Mouse (Mus musculus) kidney, adult 8-10 months (tissue): ENCODE data around the gene Fxyd7.

Experiments
- DNase-seq, 2 experiments: peaks; one replicate each; pipeline ENCODE4 v3.0.0; 2022

Fxyd7 gene

DNA sequence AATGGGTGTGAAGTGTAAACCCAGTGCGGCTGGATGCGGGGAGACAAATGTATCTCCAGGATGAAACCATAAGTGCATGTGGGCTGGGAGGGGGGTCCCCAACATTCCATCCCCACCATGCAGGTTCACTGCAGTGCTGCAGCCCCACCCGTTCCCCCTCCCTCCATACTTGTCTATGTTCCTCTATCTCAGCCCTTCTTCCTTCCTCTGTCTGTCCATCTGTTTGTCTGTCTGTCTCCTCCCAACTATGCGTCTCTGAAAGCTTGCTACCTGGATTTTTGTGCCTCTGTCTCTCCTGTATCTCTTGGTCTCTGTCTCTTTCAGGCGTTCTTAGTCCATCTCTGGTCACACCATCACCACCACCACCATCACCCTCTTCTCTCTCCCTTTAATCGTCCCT lies 780 bp downstream of the Fxyd7 start:
- DNase-seq, result no peak

DNA sequence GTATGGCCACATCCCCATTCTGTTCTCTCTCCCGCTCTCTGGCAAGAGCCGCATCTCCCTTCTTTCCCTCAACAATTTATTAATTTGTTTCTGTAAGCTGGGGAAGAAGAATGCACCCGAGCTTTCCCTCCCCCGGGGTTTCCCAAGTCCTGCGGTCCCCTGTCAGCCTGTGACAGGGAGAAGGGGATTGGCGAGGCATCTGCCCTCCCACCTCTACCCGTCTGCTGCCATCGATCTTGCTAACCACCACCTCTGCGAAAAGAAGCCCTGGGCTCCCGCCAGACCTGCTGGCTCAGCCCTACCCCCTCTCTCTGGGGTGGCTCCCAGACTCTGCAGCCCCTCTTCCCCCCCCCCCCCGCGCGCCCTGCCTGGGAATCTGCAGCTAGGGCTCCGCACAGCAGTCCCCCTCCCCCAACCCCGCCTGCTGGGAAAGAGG lies 1.4 kb downstream of the Fxyd7 start:
- DNase-seq, result no peak

DNA sequence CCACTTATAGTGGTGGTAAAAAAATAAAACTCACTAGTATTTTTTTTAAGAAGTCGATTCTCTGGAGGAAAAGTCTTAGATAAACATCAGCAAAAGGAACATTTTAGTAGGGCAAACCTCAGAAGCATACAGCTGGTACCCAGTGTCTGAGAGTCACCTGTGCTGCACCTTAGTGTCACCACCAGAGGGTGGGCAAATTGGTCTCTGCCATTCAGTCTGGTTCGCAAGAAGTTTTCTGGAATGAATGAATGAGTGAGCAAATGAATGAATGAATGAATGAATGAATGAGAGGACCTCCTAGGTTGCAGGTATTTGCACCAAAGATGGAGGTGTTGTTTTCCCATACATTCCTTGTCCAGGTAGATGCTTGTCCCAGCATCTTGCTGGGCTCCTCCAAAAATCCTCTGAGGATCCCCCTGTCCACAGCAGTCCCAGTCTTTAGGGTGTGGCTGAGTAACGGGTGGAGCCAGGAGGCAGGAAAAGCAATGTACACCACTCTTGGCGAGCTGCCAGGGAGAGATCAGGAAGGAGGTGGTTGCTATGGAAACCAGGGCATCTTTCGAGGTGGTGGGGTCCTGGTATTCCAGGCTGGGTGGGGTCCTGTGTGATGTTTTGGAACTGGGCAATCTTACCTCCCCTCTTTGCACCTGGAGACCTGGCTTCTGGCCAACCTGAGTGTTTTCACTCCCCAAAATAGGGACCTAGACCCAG lies 2.0 kb downstream of the Fxyd7 start:
- no peak for DNase-seq

DNA sequence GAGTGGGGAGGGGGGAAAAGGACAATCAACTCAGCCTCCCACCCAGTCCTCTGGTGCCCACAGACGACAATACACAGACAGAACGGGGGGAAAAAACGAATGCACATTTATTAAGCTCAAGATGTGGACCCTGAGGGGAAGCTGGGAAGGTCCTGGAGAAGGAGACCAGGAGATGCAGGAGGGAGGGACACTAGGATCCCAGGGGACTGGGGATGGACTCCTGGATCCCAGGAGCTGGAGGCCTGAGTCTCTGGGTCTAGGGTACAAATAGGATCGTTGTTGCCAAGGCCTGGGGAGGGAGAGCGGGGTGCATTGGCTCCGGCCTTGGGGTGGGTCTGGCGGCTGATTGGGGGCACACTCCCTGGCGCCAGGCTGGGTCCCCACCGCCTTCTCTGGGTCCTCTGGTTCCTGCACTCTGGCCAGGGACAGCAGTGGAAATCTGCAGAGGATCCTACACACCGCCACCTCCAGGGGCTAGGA lies 8.8 kb downstream of the Fxyd7 start, which contains the start of gene Fxyd5:
TSS of gene Fxyd5 (minus strand) at position 51 of the 480 bp plus-strand sequence.
- no peak for DNase-seq

DNA sequence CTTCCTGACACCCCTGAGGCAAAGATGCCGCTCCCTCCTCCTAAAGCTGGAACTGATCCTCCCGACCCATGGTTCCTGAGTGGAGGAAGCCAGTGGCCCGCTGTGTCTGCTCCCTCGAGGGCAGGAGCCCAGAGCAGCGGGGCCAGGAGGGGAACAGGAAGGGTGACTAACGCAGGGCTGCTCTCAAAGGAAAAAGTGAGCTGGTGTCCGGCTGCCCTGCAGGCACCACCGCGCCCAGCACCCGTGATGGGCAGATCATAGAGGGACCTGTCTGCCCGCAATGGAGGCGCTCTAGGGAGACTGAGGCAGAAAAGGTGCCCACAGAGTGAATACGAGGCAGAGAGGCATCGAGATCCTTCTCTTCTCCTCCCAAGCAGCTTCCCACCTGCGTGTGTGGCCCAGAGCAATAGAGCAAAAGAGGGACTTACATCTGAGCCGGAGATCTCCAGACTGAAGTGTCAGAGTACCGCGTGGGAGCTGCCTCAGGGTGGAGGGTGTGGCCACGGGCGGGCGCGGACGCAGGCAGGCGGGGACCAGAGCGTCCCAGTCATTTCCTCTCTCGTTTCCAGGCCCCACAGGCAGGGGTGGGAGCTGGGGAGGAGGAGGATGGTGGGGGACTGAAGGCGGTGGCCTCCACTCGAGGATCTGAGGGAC lies 9.5 kb downstream of the Fxyd7 start:
- DNase-seq, result peak in 1 of 2 experiments; percentile 48

DNA sequence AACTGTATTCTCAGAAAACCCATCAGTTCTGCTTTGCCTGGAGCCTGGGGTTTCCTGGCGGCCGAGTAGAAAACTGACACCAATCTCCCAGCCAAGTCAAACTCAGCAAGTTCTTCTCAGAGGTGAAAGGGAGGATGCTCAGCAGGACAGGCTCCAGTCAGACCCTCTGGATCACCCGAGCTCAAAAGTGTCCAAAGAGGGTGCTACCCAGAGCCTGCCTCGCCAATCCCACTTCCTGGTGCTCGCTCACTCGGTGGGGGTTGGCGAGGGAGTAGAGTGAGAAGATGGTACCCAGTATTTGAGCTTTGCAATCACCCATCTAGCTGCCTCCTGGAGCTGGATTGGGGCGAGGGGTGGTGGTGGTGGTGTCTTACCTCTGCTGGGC lies 10.3 kb downstream of the Fxyd7 start:
- no peak for DNase-seq

DNA sequence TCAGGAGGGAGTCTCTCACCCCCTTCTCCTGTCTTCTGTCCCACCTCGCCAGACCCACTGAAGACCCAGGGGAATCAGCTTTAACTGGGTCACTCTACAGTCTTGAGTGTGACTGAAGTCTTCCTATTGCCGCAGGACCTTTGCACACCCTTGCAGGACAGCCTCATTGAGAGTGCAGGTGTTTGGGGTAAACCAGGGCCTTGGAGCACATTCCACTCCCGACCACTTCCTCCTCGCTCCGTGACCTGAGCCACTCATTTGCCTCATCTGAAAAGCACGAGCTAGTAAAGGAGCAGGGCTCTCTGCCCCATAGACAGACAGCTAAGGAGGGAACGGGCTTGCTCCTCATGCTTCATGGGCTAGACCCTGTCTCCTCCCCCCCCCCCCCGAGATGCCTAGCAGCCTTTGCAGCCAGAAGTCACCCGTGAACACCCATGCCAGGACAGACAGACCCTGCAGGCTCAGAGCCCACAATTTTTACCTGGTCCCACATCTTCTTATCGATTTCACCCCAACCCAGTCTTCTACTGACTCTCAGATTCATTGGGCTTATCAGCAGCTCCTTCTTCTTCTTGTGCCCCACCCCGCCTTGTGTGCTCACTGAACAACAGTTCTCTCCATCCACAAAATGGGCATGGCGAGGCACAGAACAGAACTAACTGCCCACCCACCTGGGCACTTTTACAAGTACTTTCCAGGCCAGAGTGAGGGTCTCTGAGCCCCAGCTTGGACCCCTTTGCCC lies 10.8 kb downstream of the Fxyd7 start:
- no peak for DNase-seq

DNA sequence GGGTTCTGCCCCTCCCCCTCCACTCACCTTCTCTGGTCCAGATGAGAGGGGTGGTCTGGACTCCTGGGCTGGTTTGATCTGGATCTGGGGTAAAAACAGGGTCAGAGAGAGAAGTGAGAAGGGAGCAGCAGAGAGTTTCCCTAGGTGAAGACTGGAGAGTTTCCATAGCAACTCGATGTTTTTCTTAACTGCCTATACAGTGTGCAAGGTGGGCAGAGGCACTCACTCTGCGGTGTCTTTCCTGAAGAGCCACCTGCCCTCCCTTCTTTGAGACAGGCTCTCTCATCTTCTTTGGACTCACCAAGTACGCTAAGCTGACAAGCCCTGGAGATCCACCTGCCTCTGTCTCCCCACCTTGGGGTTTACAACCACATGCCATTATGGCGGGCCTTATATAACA lies 12.3 kb downstream of the Fxyd7 start:
- no peak for DNase-seq

DNA sequence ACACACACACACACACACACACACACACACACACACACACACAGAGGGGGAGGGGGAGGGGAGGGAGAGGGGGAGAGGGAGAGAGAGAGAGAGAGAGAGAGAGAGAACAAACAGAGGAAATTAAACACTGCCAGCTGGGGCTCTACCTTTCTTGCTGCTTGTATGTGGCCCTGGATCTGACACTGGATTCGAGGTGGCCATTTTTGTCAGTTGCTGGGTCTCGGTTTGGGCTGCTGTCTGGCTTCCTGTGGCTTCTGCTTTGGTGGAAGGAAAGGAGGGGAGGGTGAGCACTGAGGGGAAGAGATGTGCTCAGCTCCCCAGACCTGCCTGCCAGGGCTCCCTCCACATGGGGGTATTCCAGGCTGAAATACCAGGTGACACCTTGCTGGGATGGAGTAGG lies 13.6 kb downstream of the Fxyd7 start:
- DNase-seq, result no peak

DNA sequence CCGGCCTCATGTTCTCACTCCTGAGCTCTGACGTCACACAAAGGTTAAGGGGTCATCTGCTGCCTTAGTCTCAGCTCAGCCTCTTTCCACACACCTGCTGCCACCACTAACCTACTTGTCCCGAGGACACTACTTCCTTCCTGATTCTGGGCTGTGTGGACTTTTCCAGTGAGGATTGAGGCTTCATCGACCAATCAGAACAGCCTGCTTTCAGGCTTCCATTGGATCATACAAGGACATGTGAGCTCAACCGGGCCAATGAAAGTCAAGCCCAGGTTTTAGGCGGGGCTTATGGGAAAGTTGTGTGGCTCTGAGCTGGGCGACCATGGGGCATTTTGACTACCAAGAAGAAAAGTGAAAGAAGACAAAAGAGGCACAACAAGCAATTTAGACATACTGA lies 14.3 kb downstream of the Fxyd7 start:
- DNase-seq, result no peak

DNA sequence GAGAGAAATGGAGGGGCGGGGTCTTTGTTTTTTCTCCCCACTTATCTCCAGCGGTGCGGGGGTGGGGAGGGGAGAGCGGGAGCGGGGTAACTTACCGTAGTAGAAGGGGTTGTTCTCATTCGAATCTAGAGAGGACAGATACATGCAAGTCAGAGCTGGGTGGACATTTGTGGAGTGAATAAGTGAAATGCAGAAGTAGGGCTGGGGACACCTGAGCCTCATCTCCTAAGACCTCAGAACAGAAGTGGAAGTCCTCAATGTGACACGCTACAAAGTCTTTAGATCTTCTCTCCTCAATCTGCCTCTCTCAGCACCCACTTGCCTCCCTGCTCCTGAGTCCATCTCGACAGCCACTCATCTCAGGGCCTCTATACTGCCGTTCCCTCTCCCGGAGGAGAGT lies 16.0 kb downstream of the Fxyd7 start:
- no peak for DNase-seq

DNA sequence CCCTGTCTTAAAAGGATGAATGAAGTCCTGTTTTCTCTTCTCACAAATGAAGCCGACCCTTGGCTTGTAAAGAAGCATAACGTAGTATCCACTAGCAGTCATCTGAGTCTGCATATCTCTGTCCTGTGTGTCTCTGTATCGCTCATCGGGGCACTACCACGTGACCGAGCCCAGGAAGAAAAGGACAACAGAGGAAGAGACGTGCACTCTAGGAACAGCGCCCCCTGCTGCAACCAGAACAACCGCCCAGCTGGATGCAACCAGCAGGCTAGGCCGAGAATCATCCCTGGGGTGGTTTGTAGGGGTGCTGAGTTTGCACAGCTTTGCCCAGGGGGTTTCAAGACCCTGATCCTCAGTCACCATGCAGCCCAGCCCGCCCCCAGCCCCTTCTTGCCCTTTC lies 16.5 kb downstream of the Fxyd7 start:
- no peak for DNase-seq

DNA sequence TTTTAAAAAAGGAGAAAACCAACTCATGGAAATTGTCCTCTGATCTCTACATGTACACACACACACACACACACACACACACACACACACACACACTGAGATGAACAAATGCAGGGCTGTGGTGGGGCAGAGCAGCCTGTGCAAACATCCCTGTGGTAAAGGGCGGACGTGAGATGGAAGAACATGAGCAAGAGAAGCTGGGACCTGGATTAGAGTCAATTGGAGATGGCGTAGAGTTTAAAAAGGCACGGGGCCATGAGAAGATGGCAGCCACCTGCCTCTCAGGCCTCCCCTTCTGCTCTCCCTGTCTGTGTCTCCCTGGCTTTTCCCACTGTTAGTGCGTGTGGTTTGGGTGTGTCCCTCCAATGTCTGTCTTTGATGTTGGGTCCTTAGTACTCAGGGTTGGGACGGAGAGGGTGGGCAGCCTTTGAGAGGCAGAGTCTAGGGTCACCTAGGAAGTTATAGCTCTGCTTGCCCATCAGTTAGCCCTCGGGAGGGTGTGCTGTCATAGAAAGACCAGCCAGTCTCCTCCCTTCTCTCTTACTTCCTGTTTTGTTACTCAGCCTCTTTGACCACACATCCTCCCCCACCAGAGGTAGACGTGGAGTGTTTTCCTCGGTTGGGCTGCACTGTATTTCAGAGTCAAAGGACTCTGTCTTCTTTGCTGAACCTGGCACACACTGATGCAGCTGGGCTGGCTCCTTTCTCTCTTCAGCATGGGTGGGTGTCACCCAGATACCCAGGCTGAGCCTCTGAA lies 17.7 kb downstream of the Fxyd7 start:
- DNase-seq, result no peak

DNA sequence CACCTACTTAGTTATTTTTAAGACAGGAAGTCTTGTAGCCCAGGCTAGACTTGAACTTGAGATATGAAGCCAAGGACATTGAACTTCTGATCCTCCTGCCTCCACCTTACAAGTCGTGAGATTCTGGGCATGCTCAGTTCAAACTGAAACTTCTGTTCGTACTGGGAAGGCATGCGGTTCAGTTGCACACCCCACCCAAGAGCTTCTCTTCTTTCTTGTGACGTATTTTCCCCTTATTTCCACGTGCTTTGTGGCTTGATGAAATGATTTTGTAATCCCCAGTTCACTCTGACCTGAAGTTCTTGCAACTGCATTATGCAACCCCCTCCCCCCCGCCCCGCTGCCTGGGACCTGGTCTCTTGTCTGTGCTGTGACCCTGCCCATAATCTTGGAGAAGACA lies 19.5 kb downstream of the Fxyd7 start:
- DNase-seq, result no peak

DNA sequence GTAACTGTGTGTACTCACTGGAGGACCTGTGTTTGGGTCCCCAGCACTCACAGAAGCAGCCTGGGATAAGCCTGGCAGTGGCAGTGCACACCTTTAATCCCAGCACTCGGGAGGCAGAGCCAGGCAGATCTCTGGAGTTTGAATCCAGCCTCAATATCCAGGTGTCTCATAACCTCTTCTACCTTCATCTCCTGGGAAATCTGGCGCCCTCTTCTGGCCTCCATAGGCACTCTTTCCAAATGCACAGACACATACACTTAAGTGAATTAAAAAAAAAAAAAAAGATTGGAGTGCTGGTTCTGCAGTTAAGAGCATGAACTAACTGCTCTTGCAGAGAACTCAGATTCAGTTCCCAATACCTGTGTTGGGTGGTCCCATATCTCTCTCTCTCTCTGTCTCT lies 20.6 kb downstream of the Fxyd7 start:
- no peak for DNase-seq

DNA sequence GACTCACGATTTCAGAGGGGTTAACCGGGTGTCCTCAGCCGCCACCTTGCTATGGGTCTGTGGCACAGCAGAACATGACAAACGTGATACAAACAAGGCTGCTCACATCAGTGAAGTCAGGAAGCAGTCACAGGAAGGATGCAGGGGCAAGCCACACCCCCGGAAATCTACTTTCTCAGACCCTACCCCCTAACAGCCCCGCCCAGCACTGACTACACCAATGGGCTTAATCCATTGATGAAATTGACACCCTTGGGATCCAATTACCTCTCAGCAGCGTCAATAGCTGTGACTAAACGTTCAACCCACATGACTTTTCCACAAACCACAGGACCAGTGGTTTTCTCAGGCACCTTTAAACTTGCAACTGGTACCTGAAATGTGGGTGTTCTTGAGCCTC lies 22.7 kb downstream of the Fxyd7 start:
- no peak for DNase-seq

DNA sequence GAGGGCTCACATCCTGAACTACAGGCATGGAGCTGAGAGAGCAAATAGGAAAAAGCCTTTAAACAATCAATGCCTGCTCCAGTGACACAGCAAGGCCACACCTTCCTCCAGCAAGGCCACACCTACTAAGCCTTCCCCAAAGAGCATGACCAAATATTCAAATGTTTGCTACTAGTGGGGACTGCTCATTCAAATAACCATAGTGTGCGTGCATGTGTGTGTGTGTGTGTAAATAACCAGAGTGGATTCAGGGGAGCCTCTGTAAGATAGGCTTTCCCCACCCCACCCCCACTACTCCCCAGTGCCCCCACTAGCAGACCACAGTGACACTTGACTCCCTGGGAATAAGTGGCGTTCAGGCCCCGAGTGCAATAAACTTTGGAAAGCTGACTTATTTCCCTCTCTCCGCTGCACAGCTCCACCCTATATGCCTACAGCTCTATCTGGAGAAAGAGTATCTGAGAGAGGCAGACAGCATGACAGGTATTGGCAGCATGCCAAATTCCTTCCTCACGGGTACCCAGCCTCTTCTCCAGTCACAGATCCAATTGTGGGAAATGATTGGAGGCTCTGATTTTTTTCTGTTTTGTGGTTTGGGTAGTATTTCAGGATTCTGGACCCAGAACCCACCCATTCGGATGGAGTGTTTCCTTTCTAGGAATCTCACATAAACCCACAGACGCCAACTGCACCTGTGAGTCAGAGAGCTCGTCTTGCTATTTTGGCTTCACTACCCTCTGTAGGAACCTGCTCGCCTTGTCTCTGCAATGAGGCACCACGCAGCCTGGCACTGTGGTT lies 34.0 kb downstream of the Fxyd7 start:
- DNase-seq, result peak in 1 of 2 experiments; percentile 14

DNA sequence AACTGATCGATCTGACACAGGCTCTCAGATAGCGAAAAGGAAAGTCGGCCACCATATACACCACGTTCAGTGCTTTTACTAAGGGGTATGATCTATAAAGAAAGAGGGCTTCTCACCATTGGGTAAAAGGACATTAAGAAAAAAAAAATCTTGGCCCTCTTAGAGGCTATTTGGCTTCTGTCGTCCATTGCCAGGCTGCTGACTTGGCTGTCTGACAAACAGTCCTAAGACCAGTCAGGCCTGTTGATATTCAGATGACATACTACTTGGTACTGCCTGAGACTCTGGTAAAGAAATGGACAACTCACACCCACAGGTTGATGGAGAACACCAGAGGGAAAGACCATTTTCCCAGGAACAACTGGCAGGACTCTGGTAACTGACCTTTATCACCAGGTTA lies 38.3 kb downstream of the Fxyd7 start:
- no peak for DNase-seq

DNA sequence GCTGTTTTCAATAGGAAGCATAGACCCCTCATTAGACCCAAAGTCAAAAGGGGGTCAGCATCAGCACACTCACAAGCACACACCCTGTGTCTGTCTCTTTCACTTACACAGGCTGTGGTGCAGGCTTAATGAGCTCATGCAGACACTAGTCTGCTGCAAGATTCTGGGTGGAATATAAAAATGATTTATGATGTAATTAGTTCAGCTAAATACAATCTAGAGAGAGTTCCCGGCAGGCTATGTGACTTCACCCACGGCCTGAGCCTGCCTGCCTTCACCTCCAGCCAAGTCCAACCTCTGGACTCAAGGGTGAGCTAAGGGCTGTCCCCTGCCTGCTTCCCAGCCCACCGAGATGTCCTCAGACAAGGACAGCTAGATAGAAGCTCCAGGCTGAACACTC lies 42.4 kb downstream of the Fxyd7 start:
- no peak for DNase-seq

DNA sequence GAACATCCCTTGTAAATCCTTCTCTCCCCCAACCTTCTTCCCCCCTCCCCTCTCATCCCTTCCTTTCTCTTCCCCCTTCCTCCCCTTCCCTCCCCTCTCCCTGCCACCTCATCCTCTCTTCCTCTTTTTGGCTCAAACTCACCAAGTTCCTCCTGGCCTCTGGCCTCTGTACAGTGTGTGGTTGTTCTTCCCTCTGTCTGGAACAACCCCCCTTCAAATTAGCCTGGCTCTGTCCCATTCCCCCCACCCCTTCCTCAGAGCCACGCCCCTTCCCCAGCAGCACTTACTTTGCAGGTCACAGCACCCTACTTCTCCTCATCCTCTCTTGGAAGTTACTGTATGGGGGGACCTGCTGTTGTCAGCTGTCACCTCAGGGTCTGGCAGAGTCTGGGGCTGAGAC lies 43.1 kb downstream of the Fxyd7 start:
- DNase-seq, result no peak

DNA sequence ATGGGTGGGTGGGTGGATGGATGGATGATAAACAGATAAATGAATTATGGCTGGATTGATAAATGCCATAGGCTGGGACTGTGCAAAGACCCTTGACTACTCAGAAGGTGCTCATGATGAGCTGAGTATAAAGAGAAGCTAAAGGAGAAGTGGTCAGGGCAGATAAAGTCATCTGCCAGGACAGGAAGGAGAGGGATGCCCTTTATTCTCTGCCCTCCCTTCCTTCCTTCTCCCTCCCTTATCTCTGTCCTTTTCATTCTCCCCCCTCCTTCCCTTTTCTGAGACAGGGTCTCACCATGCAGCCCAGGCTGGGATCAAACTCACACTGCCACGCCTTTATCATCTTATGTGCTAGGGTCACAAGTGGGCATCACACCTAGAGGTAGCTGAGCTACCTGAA lies 43.5 kb downstream of the Fxyd7 start:
- DNase-seq, result no peak

DNA sequence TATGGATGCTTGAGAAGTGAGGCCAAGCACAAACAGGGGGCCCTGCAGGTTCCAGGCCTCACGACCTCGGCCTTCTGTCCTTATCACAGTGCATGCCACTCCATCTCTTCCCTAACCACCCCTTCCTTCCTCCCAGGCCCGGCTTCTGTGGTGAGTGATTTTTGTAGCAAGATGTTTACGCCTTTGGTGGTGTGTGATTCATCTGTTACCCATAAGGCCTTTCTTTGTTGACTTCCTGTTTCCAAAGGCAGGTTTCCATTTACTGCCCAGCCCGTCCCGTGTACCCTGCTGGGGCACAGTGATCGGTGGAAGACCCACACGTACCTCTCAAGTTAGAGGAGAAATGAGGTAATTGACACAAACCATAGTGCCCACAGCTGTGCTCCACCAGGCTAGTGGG lies 48.6 kb downstream of the Fxyd7 start:
- peak; percentile 29 to 34 for DNase-seq
